Mouse (Mus musculus) T-helper 2 cell (primary cell): ENCODE measurements at regions not wholly inside any gene's neighbourhood (a gene's known extent, or its start where the extent isn't known, plus 50 kb on each side); places are given as distances from the start of the nearest gene placed in this dataset.

ENCODE experiments used
- in situ Hi-C: fragments of 300-600 bp; cut with MboI, MseI; formaldehyde crosslinking; loops from one replicate; pipeline ENCODE4 v1.15.1; 2025; ENCODE audit warnings: high pct_unique_total_duplicates

GRCm38 (mm10) chr3:34593279-34593678, 56.9 kb upstream of the Sox2 start:
- in situ Hi-C loops = no loop called here

DNA sequence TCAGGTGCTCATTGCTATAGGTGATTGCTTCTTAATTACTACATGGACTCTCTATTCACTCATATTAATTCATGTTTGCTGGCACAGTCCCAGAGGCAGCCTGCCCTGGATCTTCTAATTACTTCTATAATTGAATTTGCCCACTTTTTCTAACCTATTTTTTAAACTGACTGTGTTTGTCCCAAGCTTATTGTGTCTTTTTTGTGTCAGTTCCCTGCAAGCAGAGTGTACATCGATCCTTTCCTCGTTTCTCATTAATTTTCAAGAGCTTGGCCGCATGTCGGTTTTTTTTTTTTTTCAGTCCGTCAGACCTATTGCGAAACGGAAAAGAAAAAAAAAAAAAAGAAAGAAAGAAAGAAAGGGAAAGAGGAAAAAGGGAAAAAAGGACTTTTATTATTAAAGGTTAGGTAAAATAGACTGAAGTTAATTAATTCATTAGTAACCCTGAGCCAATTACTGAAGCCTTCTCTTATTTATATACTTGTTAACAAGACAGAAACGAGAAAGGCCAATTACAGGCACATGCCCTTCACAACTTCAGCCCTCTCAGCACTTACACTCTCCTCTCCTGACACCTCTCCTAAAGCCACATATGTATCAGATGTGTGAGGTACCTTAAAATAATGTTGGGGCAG, 72.2 kb upstream of the Sox2 start:
- in situ Hi-C loops = loop anchor here (10.0 kb wide), 1 partner anchor 1203 kb away; no protein-coding TSS in a partner anchor

DNA sequence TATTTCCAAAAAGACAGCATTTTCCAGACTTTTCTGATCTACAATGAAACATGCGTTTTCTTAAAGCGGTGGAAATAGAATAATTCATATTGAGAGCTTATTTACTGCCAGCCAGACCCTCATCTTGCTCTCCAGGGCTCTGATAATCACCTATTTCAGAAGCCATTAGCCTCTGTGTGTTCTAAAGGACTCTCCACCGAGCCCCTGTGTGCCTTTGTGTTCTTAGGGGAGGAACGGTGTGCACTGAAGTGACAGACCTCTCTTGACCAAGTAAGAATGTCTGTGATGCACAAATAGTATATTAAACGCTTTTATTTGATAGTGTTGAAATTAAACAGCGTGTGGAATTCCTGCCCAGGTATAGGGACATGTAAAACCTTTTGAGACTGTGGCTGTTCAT, 73.1 kb upstream of the Sox2 start:
- in situ Hi-C loops = loop anchor here (10.0 kb wide), 1 partner anchor 1202 kb away; no protein-coding TSS in a partner anchor

- in situ Hi-C loops = loop anchor here (10.0 kb wide), 1 partner anchor 1201 kb away; no protein-coding TSS in a partner anchor
Observed at GRCm38 (mm10) chr3:34576159-34576558, 74.0 kb upstream of the Sox2 start.

DNA sequence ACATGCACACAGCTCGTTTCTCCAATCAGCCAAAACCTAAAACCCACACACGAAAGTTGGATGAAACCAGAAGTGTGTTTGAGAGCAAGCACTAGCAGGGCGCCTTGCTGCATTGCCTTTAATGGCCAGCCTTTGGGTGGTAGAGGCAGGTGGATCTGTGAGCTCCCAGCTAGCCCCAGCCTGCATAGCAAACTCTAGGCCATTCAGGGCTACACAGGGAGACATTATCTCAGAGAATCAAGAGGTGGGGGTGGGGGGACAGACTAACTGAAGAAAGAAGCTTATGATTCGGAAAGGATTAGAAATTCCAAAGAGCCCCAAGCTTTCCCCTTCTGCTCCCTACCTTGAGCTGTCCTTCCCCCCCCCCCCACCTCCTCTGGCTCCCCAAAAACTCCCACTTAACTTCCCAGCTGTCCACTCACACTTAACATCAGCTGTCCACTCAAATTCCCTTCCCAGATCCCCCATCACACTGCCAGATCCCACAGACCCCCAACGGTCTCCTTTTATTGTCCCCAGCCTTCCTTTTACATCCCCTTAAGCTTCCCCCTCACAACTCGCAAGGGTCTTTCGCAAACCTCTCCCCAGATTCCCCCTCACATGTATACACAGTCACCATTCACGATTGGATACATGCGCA, 75.4 kb upstream of the Sox2 start:
- in situ Hi-C loops = loop anchor here (10.0 to 25.0 kb wide), 2 partner anchors 437 to 1200 kb away; no protein-coding TSS in a partner anchor

- in situ Hi-C loops = loop anchor here (10.0 to 25.0 kb wide), 2 partner anchors 439 to 1199 kb away; no protein-coding TSS in a partner anchor
Observed at GRCm38 (mm10) chr3:34573312-34573711, 76.9 kb upstream of the Sox2 start.

DNA sequence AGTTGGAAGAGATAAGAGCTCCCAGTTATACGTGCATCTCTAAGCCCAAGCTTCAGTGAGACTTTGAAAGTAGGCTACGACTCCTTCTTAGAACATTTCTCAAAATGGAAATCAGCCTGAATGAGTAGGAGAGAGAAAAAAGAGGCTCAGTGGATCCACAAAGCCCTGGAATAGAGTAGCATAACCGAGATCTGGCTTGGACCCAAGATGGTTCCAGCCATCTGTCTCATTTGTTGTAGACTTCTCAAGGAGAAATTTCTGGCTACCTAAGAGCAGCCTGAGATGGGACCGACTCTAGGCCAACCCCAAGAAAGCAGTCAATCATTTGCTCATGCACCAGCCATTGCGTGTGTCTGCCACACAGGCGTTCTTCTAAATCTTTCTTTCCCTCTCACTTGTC, 78.1 kb upstream of the Sox2 start:
- in situ Hi-C loops = loop anchor here (10.0 to 25.0 kb wide), 2 partner anchors 440 to 1197 kb away; no protein-coding TSS in a partner anchor

GRCm38 (mm10) chr3:34571630-34572029, 78.6 kb upstream of the Sox2 start:
- in situ Hi-C loops = loop anchor here (10.0 to 25.0 kb wide), 2 partner anchors 441 to 1197 kb away; no protein-coding TSS in a partner anchor

DNA sequence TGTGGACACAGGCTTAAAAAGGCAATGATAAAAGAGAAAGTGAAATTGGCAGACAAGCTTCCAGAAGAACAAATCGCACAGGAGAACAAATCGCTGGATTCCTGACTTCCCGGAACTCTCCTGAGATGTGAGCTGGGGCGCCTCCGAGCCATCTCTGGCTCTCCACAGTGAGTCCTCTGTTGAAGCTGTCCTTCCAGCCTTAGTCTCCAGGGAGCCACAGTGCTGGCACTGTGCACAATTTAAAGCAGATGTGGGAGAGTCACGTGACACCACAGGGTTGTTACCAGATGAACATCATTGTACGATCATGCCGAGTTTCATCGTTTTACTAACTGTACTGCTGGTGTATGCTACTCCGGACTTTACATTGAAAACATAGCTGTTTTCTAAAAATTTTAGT, 80.2 kb upstream of the Sox2 start:
- in situ Hi-C loops = loop anchor here (10.0 to 25.0 kb wide), 2 partner anchors 442 to 1195 kb away; no protein-coding TSS in a partner anchor

- in situ Hi-C loops = loop anchor here (25.0 kb wide), 1 partner anchor 444 kb away; no protein-coding TSS in a partner anchor
Observed at GRCm38 (mm10) chr3:34568086-34568650, 82.0 kb upstream of the Sox2 start.

- in situ Hi-C loops = loop anchor here (25.0 kb wide), 1 partner anchor 447 kb away; no protein-coding TSS in a partner anchor
Observed at GRCm38 (mm10) chr3:34565386-34565785, 84.8 kb upstream of the Sox2 start.

GRCm38 (mm10) chr3:34562893-34563292, 87.3 kb upstream of the Sox2 start:
- in situ Hi-C loops = loop anchor here (25.0 kb wide), 1 partner anchor 449 kb away; no protein-coding TSS in a partner anchor

DNA sequence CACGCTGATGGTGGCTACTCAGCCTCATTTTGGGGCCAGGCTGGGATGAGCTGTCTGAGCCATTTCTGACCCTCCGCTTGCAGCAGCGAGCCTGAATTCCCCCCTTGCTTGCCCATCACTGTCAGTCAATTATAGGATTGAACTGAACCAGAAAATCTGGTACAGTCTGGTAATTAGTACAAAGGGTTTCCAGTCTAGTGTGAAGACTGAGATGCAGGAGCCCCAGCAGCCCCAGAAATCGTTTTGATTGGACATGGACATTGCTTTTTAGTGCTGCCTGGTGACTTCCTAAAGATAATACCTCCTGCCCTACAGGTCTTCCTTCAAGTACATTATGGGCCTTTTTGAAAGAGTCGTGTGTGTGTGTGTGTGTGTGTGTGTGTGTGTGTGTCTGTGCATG, 88.5 kb upstream of the Sox2 start:
- in situ Hi-C loops = loop anchor here (25.0 kb wide), 1 partner anchor 451 kb away; no protein-coding TSS in a partner anchor

GRCm38 (mm10) chr3:34559841-34560703, 90.1 kb upstream of the Sox2 start:
- in situ Hi-C loops = loop anchor here (25.0 kb wide), 1 partner anchor 452 kb away; no protein-coding TSS in a partner anchor

- in situ Hi-C loops = loop anchor here (25.0 kb wide), 1 partner anchor 453 kb away; no protein-coding TSS in a partner anchor
Observed at GRCm38 (mm10) chr3:34558821-34559520, 91.2 kb upstream of the Sox2 start.

DNA sequence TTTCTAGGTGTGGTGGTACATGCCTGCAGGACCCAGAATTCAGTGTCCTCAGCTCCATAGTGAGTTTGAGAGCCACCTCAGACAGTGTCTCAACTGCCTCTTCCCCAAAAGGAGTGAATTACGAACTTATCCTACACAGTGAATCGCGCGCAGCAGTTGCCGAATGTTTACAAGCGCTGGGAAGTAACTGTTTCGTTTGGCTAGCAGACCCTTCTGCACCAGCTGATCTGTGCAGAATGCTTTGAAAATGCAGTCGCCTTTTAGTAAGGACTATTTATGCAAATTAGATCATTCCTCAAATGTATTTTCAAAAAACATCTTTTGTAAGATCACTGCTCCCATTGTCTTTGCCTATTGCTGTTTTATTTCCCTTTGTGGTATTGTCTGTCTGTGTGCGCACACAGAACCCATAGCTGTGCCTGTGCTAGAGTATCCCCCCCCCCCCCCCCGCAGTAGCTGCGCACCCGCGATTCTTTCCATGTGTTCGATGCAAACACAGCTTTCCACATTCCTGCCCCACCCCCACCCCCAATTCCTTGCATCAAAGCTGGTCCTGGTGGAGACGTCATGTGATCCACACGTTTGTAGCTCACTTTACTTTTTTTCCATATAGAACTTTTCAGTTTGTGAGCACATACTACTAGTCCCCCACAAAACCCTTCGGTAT, 97.5 kb upstream of the Sox2 start:
- in situ Hi-C loops = loop anchor here (25.0 kb wide), 1 partner anchor 460 kb away; no protein-coding TSS in a partner anchor

- in situ Hi-C loops = loop anchor here (25.0 kb wide), 1 partner anchor 461 kb away; no protein-coding TSS in a partner anchor
Observed at GRCm38 (mm10) chr3:34551069-34551468, 99.1 kb upstream of the Sox2 start.

DNA sequence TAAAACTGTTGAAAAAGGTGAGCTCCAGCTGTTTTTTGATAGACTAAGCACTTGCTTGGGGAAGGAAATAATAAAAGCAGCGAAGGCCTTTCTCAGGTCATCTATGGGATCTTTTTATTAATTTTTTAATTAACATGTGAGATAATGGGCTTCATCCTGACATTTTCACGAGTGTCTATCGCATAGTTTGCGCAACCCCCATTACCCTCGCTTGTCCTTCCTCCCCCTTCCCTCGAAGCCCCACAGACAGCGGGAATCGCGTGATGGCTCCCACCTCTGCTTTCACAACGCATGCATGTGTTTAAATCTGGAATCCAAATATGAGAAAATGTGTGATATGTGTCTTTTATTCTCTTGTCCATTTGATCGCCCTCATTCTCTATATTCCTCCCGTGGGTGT, 100.0 kb upstream of the Sox2 start:
- in situ Hi-C loops = loop anchor here (25.0 kb wide), 1 partner anchor 462 kb away; no protein-coding TSS in a partner anchor

- in situ Hi-C loops = no loop called here
Observed at GRCm38 (mm10) chr3:34532451-34532850, 117.8 kb upstream of the Sox2 start.

DNA sequence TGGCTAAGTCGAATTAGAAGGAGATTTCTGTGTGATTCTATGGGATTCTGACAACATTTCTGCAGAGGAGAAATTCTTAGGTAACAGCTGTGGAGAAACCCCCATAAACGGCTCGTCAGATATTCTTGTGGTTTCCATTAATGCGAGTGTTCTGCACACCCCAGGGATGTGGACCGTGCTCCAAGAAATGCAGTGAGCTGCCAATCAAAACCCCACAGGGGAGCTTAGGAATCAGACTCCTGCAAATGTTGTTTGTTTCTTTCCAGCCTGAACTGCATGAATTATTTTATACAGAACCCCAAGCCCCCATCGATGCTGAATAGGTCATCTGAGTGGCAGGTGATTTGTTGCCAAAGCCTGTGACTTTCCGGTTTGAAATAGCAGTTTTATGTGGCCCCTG, 118.4 kb upstream of the Sox2 start:
- in situ Hi-C loops = no loop called here
